Mouse (Mus musculus) cortical plate, adult 2 months (tissue): ENCODE measurements around the gene Tbxas1.

ENCODE experiments used
- CTCF ChIP-seq: fragments of 200-500 bp; IDR thresholded peaks from 2 replicates; pipeline ENCODE4 v1.5.1; 2011; ENCODE audit warnings: mild to moderate bottlenecking, control low read depth, low read length; ENCODE audit not compliant: insufficient read depth; ENCODE audit errors: extremely low read depth
- POLR2A ChIP-seq: fragments of 200-500 bp; IDR thresholded peaks from 2 replicates; pipeline ENCODE4 v1.6.1; 2011; ENCODE audit warnings: mild to moderate bottlenecking, low read length, control low read depth; ENCODE audit not compliant: insufficient read depth; ENCODE audit errors: extremely low read depth

- TF ChIP-seq POLR2A (no peak), CTCF (no peak)
Observed at GRCm38 (mm10) chr6:38906005-38906404, 30.8 kb downstream of the Tbxas1 start.
